Mouse (Mus musculus) neutrophil, adult 5-6 weeks (primary cell): ENCODE data around the gene Gas2l1. TPM values are rescaled to one million over a fixed set of nuclear protein-coding genes. Genes with fewer than 3 reads are reported as not detected.

Experiments
- ATAC-seq: fragments of 151-379, 151-347 bp; 2 replicates; pipeline ENCODE4 v1.8.0; 2017; ENCODE audit warnings: mild to moderate bottlenecking, moderate TSS enrichment; ENCODE audit not compliant: insufficient number of reproducible peaks, poor library complexity, low FRiP score, severe bottlenecking; ENCODE audit errors: extremely low read depth
- total RNA-seq: library from RNA; stranded (forward); fragments of 200-1000 nt; gene quantifications from 2 replicates; pipeline ENCODE4 v1.2.3, GENCODE M21; 2017

The Gas2l1 gene
- total RNA-seq, 1 experiment from 2014 or later, result 7.0 TPM

- ATAC-seq, result no peak
Measured at GRCm38 (mm10) chr11:5054151-5054550, 11.0 kb downstream of the Gas2l1 start.

GRCm38 (mm10) chr11:5052200-5052854 lies 12.8 kb downstream of the Gas2l1 start:
- no peak for ATAC-seq

DNA sequence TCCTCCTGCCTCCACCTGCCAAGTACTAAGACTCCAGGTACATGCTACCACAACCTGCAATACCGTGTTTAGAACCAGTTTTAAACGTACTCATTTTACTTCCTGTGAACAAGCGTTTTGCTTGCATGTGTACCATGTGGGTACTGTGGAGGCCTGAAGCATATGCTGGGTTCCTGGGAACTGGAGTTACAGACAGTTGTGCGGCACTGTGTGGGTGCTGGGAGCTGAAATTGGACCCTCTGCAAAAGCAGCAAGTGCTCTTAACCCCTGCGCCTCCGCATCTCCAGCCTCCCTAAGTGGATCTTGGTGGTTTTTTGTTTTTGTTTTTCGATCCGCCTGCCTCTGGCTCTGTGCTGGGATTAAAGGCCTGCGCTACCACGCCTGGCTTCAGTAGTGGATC lies 13.5 kb downstream of the Gas2l1 start:
- ATAC-seq, result no peak

GRCm38 (mm10) chr11:5046321-5046926 lies 18.7 kb downstream of the Gas2l1 start:
- ATAC-seq, result no peak

- ATAC-seq, result no peak
Measured at GRCm38 (mm10) chr11:5042645-5043381, 22.3 kb downstream of the Gas2l1 start.

DNA sequence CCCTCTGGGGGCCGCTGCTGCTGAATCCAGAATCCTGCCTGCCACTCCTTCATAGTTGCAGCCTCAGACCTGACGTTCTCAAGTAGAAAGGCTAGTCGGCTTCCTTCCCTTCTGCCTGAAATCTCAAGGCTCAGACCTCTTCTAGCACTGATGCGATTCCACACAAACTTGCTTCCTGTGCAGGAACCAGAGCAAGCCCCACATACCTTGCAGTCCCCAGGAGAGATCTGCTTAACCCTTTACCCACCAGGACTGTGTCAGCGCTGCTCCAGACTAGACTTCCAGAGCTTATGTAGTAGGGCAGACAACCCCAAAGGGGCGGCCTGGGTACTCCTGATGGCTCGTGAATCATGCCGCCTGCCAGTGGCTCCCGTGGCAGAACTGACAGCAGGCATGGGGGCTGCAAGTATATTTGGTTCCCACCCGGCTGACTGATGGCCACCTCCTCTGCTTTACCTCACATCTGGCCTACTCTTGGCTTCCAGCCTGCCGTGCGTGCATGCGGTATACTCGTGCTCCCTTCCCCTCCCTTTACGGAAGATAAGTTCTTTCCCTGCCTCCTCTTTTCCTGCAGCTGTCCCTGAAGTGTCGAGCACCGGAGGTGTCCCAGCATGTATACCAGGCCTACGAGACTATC lies 23.9 kb downstream of the Gas2l1 start:
- ATAC-seq, result no peak

DNA sequence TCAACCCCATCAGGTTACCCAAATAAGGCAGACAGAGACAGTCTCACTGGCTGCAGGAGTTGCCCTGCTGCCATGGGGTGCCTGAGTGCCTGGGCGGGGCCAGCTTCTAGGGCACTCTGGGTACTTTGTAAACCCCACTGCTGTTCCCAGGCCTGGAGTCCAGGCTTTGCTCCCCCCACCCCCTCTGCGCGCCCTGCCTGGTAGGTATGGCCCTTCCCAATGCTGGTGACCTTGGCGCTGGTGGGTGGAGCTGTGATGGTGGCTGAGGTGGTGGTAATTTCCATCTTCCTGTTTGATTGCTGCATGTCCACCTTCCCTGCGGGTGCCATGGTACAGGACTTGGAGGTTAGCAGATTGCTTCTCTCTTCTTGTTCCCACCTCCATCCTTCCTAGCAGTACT lies 24.5 kb downstream of the Gas2l1 start:
- ATAC-seq, result no peak

DNA sequence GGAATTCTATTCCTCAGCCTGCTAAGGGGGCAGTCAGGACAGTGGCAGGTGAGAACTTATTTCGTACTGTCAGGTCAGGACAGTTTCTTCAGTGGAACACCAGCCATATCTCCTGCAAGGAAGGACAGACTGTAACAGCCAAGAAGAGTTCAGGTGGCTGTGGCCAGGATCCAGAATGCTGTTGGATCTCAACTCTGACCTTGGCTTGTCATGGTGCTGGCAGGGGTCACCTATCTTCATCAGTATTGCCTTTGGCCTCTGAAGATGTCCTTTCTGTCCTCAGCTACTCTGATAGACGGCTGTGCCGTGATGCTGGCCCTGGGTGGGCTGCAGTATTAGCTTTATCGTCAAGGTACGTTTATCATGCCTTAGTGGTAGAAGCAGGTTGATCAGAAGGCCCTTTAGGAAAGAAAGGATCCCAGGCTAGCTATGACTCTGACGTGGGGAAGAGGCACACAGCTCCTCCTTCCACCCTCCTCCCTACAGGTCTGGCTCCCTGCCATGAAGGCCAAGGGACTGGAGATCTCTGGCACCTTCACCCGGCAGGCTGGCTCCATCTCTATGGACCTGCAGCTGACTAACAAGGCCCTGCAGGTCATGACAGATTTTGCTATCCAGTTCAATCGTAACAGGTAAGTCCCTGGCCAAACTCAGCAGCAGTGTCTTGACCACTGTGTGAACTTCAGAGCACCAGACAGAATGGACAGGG lies 27.8 kb downstream of the Gas2l1 start:
- ATAC-seq, result no peak

DNA sequence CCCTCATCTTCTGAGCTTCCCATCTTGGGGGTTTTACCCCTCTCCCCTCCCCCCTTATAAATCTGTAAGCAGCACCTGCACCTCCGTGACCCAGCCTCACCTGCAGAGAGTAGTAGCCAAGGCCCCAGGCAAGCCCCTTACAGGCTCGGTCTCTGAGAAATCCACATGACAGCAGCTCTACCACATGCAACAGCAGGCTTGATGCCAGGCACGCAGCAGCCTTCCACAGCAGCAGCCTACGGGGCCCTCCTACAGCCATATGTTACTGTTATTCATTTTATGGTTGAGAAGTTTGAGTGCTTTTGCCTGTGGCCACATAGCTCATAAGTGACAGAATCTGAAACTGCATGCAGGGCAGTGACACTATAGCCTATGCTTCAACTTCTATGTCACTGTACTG lies 29.7 kb downstream of the Gas2l1 start:
- no peak for ATAC-seq

- ATAC-seq, result no peak
Measured at GRCm38 (mm10) chr11:5033136-5033535, 32.0 kb downstream of the Gas2l1 start.

DNA sequence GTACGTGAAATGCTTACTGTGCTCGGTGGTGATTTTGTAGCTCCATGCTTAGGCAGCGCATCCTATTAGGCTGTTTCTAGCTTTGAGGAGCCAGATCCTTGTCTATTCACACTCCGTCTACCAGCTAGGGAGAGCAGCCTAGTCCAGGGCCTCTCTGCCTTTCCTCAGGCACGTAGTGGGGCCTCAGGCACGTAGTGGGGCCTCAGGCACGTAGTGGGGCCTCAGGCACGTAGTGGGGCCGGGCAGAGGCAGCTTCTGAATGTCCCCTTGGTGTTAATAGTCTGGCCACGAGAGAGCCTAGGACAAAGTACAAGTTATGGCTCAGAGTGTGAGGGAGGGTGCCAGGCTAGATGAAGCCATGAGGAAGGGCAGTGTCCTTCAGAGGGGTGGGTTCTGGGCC lies 32.4 kb downstream of the Gas2l1 start:
- no peak for ATAC-seq

DNA sequence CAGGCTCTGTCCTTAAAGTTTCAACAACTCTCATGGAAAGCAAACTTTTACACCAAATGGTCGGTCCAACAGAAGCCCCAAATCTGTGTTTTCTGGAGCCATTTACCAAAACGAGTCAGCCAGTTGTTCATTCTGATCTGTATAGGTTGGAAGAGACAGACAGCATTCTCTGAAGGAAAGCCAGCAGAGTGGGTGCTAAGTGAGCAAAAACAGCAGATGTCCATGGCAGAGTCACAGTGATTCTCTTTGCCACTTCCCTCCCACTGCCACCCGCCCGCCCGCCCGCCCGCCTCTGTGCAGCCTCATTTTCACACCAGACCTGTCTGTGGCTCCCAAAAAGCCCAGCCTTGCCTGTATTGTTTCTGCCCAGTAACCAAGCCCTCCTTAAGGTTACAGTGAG lies 36.9 kb downstream of the Gas2l1 start:
- ATAC-seq, result no peak

DNA sequence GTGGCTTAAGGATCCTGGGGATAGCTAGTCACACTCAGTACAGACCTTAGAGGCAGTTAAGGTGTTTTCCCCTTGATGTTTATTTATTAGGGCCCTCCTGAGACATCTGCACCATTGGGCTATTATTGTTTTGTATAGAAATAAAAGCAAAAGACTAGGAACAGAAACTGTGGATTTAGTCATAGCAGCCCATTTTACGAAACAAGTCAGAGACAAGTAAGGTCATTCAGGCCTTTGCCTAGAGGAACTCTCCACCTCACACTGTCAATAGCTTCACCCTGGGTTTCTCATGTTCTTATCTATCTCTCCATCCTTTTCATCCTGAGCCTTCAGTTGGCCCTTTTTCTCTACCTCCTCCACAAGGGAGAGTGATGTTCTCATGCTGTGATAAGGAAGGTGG lies 40.0 kb downstream of the Gas2l1 start:
- no peak for ATAC-seq

DNA sequence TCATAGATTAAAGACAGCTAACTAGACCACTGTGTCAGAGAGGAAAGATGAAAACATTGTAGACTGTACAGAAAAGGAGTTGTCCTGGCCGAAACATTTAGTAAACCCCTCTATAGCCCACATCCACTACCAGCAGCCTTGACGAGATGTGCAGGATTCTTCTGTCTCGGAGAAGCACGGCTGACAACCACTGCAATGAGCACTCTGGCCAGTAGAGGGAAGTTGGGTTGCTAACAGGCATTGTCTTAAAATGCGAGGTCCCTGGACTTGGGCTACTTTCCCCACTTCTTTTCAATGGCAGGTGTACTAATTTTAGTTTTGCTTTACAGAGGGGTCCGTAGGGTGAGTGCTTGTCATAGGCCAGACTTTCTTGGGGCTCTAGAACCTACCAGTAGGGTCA lies 47.6 kb downstream of the Gas2l1 start:
- ATAC-seq, result no peak

GRCm38 (mm10) chr11:5016286-5016685 lies 48.8 kb downstream of the Gas2l1 start:
- no peak for ATAC-seq

- ATAC-seq, result no peak
Measured at GRCm38 (mm10) chr11:5015720-5016119, 49.4 kb downstream of the Gas2l1 start.

GRCm38 (mm10) chr11:5012213-5012715 lies 52.9 kb downstream of the Gas2l1 start:
- ATAC-seq, result no peak

- ATAC-seq, result no peak
Measured at GRCm38 (mm10) chr11:5011480-5011879, 53.6 kb downstream of the Gas2l1 start.

- ATAC-seq, result no peak
Measured at GRCm38 (mm10) chr11:5010205-5010604, 54.9 kb downstream of the Gas2l1 start.
